Mouse (Mus musculus) CD4-positive naive resting alpha-beta T cell, adult 57 days (primary cell): Measurements from ENCODE around the gene Gtsf1l. TPM values are rescaled to one million over a fixed set of nuclear protein-coding genes. Genes with fewer than 3 reads are reported as not detected.

ENCODE experiments used
- total RNA-seq: library from RNA; stranded (reverse); gene quantifications from one replicate; pipeline ENCODE4 v1.2.4, GENCODE M21; 2023

Gene Gtsf1l
- not detected for total RNA-seq

GRCm38 (mm10) chr2:163087728-163088127 is at the start of gene Gtsf1l:
TSS of gene Gtsf1l (minus strand) at chr2:163087855.

GRCm38 (mm10) chr2:163054335-163054840 is 33.3 kb downstream of the Gtsf1l start, which contains the start of gene Mybl2:
TSS of gene Mybl2 (plus strand) at chr2:163054687.

Other genes with a start within 250 kb of the Gtsf1l start
- gene Srsf6, start 156.3 kb downstream of the Gtsf1l start, total RNA-seq, result 384 TPM
- not detected for gene L3mbtl1, start 144.4 kb downstream of the Gtsf1l start, total RNA-seq
- gene Sgk2, start 100.5 kb downstream of the Gtsf1l start, total RNA-seq, result not detected
- gene Ift52, start 70.5 kb downstream of the Gtsf1l start, total RNA-seq, result 22.9 TPM
- gene Mybl2, start 33.2 kb downstream of the Gtsf1l start, total RNA-seq, result 2.5 TPM
- 1.4 TPM for gene Tox2, start 115.3 kb upstream of the Gtsf1l start, total RNA-seq